Mouse (Mus musculus) neural tube, embryonic 11.5 days (tissue): ENCODE results near the gene Zfp384. TPM values are rescaled to one million over a fixed set of nuclear protein-coding genes. Genes with fewer than 3 reads are reported as not detected.
"Not testable (repeated sequence)": the region's sequence is repeated elsewhere in the genome, so short reads cannot be mapped to it uniquely, and the experiment has no call there.

Experiments used
- ATAC-seq: fragments of 200-750 bp; cut with Nextera tagmentation; 2 replicates; pipeline ENCODE4 v1.8.0; 2017; ENCODE audit warnings: moderate number of reproducible peaks, mild to moderate bottlenecking, moderate TSS enrichment, moderate library complexity; ENCODE audit not compliant: insufficient read depth, low FRiP score, low TSS enrichment
- DNase-seq: peaks from one replicate; pipeline ENCODE4 v3.0.0-alpha.2; 2015; ENCODE audit warnings: low spot score
- H3K27ac ChIP-seq: fragments of 300-500 bp; sonication (generic); 2 replicates; pipeline ENCODE4 v1.5.1; 2014; ENCODE audit warnings: low read depth, mild to moderate bottlenecking, low read length
- H3K27me3 ChIP-seq: fragments of 300-500 bp; sonication (generic); 2 replicates; pipeline ENCODE4 v1.6.1; 2014; ENCODE audit warnings: mild to moderate bottlenecking, low read length, mixed read lengths; ENCODE audit not compliant: control insufficient read depth, insufficient read depth
- H3K36me3 ChIP-seq: fragments of 300-500 bp; sonication (generic); 2 replicates; pipeline ENCODE4 v1.6.1; 2014; ENCODE audit warnings: mild to moderate bottlenecking, low read length, moderate library complexity, mixed read lengths; ENCODE audit not compliant: control insufficient read depth, insufficient read depth
- H3K4me1 ChIP-seq: fragments of 300-500 bp; sonication (generic); 2 replicates; pipeline ENCODE4 v1.6.1; 2014; ENCODE audit warnings: low read length, mixed read lengths; ENCODE audit not compliant: control insufficient read depth, insufficient read depth
- H3K4me2 ChIP-seq: fragments of 300-500 bp; sonication (generic); 2 replicates; pipeline ENCODE4 v1.6.1; 2014; ENCODE audit warnings: low read depth, mild to moderate bottlenecking, moderate library complexity
- H3K4me3 ChIP-seq: fragments of 300-500 bp; sonication (generic); 2 replicates; pipeline ENCODE4 v1.5.1; 2014; ENCODE audit warnings: low read depth, low read length
- H3K9ac ChIP-seq: fragments of 300-500 bp; sonication (generic); 2 replicates; pipeline ENCODE4 v1.6.1; 2014; ENCODE audit warnings: mild to moderate bottlenecking, low read length
- H3K9me3 ChIP-seq: fragments of 300-500 bp; sonication (generic); 2 replicates; pipeline ENCODE4 v1.6.1; 2016; ENCODE audit warnings: low read length; ENCODE audit not compliant: control insufficient read depth
- WGBS: fragments of 180-500 bp; shearing (Covaris S2); extraction: QIAGEN DNeasy Blood & Tissue Kit; methylation state at CpG from one replicate; pipeline ENCODE4 v1.1.7; 2014; 5-methylcytosine and 5-hydroxymethylcytosine counted together
- polyA plus RNA-seq: library from polyadenylated mRNA; unstranded; fragments of >200 nt; fragmentation: Nextera tagmentation; extraction: Ambion mirVana; gene quantifications from 2 replicates; pipeline ENCODE4 v1.2.1, GENCODE M21; 2014

The Zfp384 gene
- polyA plus RNA-seq, 1 experiment from 2014 or later: 9.7 TPM

DNA sequence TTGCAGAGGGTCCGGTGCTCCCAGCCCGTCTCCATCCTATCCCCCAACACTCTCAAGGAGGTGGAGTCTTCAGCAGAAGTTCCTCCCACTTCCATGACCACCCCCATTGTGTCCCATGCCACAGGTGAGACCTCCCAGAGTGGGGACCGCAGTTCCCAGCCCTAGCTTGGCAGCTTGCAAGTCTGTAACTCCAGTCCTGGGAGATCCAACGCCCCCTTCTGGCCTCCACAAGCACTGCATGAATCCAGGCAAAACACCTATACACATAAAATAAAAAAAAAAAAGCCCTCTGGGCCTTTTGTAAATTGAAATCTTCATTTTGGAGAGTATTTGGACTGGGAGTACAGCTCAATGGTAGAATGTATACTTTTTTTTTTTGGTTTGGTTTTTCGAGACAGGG is 42.3 kb downstream of the Zfp384 start:
- Histone ChIP-seq H3K36me3 (peaks cover 13% of the 10 kb centered on the region), H3K4me3 (no peak overlapping the region), H3K27me3 (no peaks in the 10 kb centered on the region), H3K27ac (no peak overlapping the region), H3K4me2 (no peak overlapping the region), H3K9me3 (no peaks in the 10 kb centered on the region), H3K4me1 (no peaks in the 10 kb centered on the region), H3K9ac (no peak overlapping the region)
- no peak for ATAC-seq
- WGBS: 72% methylated on average over 5 of the region's 5 CpGs
- DNase-seq: no peak

DNA sequence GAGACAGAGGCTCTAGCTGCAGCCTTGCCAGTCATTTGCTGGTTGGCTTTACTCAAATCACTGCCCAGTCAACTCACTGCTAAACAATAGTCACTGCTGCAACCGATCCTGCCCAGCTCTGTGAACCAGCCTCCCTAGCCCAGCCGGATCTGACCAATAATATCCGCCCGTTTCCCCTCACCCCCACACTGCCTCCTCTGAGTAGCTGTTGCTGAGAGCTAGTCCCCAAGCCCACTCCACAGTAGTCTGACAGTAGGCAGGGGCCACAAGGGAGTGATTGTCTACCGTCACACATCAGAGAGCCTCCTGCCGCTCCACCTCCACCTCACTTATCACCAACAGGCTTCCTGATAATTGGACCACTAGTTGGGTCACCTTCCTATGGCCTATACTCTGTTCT is 52.5 kb downstream of the Zfp384 start:
- Histone ChIP-seq H3K36me3 (no peaks in the 10 kb centered on the region; the same call in 1 of the 2 replicates), H3K9me3 (no peaks in the 10 kb centered on the region), H3K4me3 (no peak overlapping the region), H3K4me1 (no peaks in the 10 kb centered on the region; the same call in 1 of the 2 replicates), H3K27me3 (no peaks in the 10 kb centered on the region), H3K27ac (no peak overlapping the region), H3K4me2 (no peak overlapping the region), H3K9ac (0 out of 2 replicates have a peak overlapping the region, but pooled peaks have one; percentile 11)
- DNase-seq (no peak), ATAC-seq (no peak)
- 45% methylated on average over 6 of the region's 6 CpGs for WGBS

DNA sequence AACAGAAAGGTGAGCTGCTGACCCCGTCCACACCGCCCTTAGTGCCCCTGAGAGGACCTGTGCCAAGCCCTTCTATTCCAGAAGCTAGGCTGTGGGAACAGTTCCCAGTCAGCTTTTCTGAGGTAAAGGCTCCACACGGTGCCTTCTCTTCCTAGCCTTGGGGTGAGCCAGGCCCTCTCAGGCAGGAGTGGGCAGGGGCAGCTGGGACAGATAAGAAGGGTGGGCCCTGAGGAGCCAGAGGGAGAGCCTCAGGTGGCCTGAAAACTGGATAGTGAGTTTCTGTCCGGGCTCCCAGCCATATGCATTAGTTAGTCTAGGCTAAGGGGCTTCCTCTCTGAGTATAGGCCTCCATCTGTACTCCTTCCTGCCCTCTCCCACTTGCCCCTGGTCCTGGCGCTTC is 53.6 kb downstream of the Zfp384 start:
- Histone ChIP-seq H3K4me1 (no peaks in the 10 kb centered on the region; the same call in 1 of the 2 replicates), H3K27me3 (no peaks in the 10 kb centered on the region), H3K9ac (no peak overlapping the region), H3K9me3 (no peaks in the 10 kb centered on the region), H3K4me3 (no peak overlapping the region), H3K4me2 (no peak overlapping the region), H3K36me3 (no peaks in the 10 kb centered on the region; the same call in 1 of the 2 replicates), H3K27ac (no peak overlapping the region)
- ATAC-seq (no peak), DNase-seq (no peak)
- 90% methylated on average over 5 of the region's 5 CpGs for WGBS

DNA sequence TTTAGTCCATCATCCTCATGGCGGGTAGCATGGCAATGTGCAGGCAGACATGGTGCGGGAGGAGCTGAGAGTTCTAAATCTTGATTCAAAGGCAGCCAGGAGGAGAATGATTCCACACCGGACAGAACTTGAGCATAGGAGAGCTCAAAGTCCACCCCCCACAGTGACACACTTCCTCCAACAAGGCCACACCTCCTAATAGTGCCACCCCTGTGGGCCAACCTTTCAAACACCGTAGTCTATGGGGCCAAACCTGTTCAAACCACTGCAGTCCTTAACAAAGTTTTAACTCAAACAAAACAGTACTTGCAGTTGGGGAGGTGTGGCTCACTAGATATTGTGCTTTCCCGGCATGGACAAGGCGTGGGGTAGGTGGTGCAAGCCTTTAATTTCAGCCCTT is 55.0 kb downstream of the Zfp384 start:
- WGBS: 82% methylated on average over 6 of the region's 6 CpGs
- Histone ChIP-seq H3K4me3 (no peak overlapping the region), H3K27ac (no peak overlapping the region), H3K9me3 (no peaks in the 10 kb centered on the region), H3K27me3 (no peaks in the 10 kb centered on the region), H3K36me3 (no peaks in the 10 kb centered on the region), H3K4me2 (no peak overlapping the region), H3K9ac (no peak overlapping the region), H3K4me1 (no peaks in the 10 kb centered on the region; the same call in 1 of the 2 replicates)
- no peak for ATAC-seq
- DNase-seq: no peak

DNA sequence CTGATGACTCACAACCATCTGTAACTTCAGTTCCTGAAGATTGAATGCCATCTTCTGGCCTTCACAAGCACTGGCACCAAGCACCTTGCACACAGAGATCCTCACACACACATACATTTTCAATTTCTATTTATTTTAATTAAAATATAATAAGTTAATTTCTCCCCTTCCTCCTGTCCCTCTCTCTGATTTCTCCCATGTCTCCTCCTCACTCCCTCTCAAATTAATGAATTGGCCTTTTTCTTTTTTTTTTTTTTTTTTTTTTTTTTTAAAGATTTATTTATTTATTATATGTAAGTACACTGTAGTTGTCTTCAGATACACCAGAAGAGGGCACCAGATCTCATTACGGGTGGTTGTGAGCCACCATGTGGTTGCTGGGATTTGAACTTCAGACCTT is 56.3 kb downstream of the Zfp384 start:
- no CpG with 5 or more reads among the region's 1 CpGs for WGBS
- H3K27ac ChIP-seq, ATAC-seq, H3K9ac ChIP-seq, DNase-seq, H3K36me3 ChIP-seq, H3K4me3 ChIP-seq, H3K4me2 ChIP-seq, H3K4me1 ChIP-seq, H3K27me3 ChIP-seq, H3K9me3 ChIP-seq: not testable (repeated sequence)

DNA sequence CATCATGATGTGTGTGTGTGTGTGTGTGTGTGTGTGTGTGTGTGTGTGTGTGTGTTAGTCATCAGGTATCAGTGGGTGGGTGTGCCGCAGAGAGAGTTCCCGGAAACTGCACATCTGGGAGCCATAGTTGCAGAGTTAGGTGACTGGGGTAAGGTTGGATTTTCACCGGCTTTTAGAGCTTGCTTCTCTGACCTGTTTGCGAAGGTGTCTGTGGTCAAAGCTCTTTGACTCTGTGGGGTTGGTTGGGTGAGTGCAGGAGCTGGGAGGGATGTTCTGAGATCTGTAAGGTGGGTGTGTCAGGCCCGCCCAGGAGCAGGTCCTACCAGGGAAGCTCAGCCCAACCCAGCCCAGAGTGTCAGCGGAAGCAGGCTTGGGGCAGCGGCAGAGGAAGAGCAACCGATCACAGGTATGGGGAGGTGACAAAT is 58.6 kb downstream of the Zfp384 start, which contains the start of gene Lpar5:
TSS of gene Lpar5 (plus strand) at position 350 of the 425 bp plus-strand sequence.
- H3K36me3 ChIP-seq: no peaks in the 10 kb centered on the region
- 53% methylated on average over 8 of the region's 8 CpGs for WGBS
- no peak for ATAC-seq

DNA sequence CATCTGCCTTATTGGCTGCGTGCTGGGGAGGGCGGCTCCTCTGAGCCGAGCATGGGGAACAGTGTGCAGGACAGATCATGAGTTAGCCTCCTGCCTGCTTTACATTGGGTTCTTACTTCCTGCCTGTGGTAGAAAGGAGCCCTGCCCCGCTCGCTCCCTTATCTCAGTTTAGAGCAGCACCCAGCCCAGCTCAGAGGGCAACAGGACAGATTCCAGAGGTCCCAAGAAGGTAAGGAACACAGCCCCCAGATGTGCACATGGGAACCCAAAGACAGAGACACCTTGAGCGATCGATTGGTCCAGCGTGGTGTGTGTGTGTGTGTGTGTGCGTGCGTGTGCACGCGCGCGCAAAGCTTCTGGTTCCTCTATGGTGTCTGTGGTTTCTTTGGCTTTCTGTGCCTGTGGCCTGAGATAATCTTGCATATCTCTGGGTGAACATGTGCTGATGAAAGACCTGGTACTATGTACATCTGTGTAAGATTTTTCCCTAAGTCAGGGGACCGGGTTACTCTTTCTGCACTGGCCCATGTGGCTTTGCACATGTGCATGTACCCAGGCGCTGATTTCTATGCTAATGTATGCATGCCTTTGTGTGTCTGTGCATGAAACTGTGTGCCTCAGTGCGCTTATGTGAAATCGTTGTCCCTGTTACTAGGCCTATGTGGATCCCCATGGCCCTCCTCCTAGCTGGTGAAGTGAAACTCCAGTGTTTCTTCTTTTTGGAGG is 62.4 kb downstream of the Zfp384 start:
- H3K9ac ChIP-seq: no peak overlapping the region
- H3K9me3 ChIP-seq: no peaks in the 10 kb centered on the region
- no peaks in the 10 kb centered on the region for H3K36me3 ChIP-seq
- H3K4me2 ChIP-seq: no peak overlapping the region
- H3K4me3 ChIP-seq: no peak overlapping the region
- no peaks in the 10 kb centered on the region for H3K4me1 ChIP-seq
- no peak overlapping the region for H3K27ac ChIP-seq
- 91% methylated on average over 18 of the region's 18 CpGs for WGBS
- ATAC-seq (no peak; the same call in 1 of the 2 replicates), DNase-seq (no peak)
- no peaks in the 10 kb centered on the region for H3K27me3 ChIP-seq

More for the DNA sequence above, 58.6 kb downstream of the Zfp384 start, which contains the start of gene Lpar5:
- no peak within 1 kb of the TSS for H3K4me3 ChIP-seq
- H3K27me3 ChIP-seq: no peaks in the 10 kb centered on the region
- H3K4me2 ChIP-seq: no peak within 1 kb of the TSS
- no peak within 1 kb of the TSS for H3K27ac ChIP-seq
- no peak within 1 kb of the TSS for H3K9ac ChIP-seq
- no peaks in the 10 kb centered on the region for H3K4me1 ChIP-seq
- DNase-seq: no peak
- no peaks in the 10 kb centered on the region for H3K9me3 ChIP-seq

DNA sequence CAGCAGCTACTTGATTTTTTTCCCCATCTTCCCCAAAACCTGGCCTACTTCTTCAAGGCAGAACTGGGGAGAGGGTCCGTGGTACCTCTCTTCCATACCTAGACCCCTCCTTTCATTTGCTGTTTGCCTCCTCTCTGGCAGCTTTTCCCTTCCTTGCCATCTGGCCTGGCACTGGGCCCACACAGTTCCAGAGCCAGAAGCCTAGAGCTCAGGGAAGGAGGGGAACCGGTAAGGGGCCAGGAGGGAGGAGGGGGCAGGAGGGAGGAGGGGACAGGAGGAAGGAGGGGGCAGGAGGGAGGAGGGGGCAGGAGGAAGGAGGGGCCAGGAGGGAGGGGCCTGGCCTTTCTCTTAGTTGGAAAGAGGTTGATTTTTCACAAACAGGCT is 62.9 kb downstream of the Zfp384 start:
- WGBS: 31% methylated on average over 2 of the region's 2 CpGs
- ATAC-seq: no peak

DNA sequence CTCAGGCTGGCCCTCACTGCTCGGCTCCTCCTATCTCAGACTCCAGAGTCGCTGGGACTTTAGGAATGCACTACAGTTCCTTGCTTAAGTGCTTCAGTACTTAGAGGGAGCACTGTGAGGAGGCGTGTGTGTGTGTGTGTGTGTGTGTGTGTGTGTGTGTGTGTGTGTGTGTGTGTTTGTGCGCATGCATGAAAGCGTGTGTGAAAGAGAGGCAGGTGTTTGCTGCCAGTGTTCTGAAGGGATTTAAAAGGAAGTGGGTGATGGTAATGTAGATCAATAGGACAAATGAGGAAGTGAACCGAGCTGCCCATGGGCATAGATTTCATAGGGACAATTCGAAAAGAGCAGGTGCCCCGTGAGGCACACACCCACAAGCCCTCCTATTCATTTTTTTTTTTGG is 64.9 kb downstream of the Zfp384 start:
- DNase-seq (no peak), ATAC-seq (no peak)
- H3K9me3 ChIP-seq: no peaks in the 10 kb centered on the region

More for the DNA sequence above, 62.9 kb downstream of the Zfp384 start:
- Histone ChIP-seq H3K27ac (no peak overlapping the region), H3K36me3 (no peaks in the 10 kb centered on the region), H3K4me2 (no peak overlapping the region), H3K4me3 (no peak overlapping the region), H3K4me1 (no peaks in the 10 kb centered on the region), H3K9ac (no peak overlapping the region), H3K27me3 (no peaks in the 10 kb centered on the region), H3K9me3 (no peaks in the 10 kb centered on the region)
- no peak for DNase-seq

More for the DNA sequence above, 64.9 kb downstream of the Zfp384 start:
- Histone ChIP-seq H3K36me3 (no peaks in the 10 kb centered on the region), H3K4me3 (no peak overlapping the region), H3K4me2 (no peak overlapping the region), H3K9ac (no peak overlapping the region), H3K4me1 (no peaks in the 10 kb centered on the region), H3K27ac (no peak overlapping the region), H3K27me3 (no peaks in the 10 kb centered on the region)
- 70% methylated on average over 8 of the region's 8 CpGs for WGBS
